Mouse (Mus musculus): ENCODE data around the gene Rps5. TPM values are rescaled to one million over a fixed set of nuclear protein-coding genes. Genes with fewer than 3 reads are reported as not detected.

Gene Rps5
- 512 and 672 TPM in 2 replicates for polyA plus RNA-seq (2015; fragmentation: Nextera tagmentation; extraction: Ambion mirVana)

GRCm38 (mm10) chr7:12921705-12922465 lies at the start of gene Rps5:
Gene Rps5 (plus strand): TSS chr7:12922290.

GRCm38 (mm10) chr7:12880911-12881660 lies 41.0 kb upstream of the Rps5 start, which contains the start of gene Zfp128:
Gene Zfp128 (plus strand): TSS chr7:12881177.

GRCm38 (mm10) chr7:12897655-12898410 lies 24.3 kb upstream of the Rps5 start, which contains the start of gene Zscan22:
Gene Zscan22 (plus strand): TSS chr7:12897815.

GRCm38 (mm10) chr7:12927191-12927680 lies 5.1 kb downstream of the Rps5 start, which contains the start of gene Rnf225:
Gene Rnf225 (plus strand): TSS chr7:12927416.

GRCm38 (mm10) chr7:12965678-12966091 lies 43.6 kb downstream of the Rps5 start, which contains the start of gene Zfp324:
Gene Zfp324 (plus strand): TSS chr7:12965838.

Other genes starting within 250 kb of the Rps5 start
- gene Vmn2r55, start 237.3 kb upstream of the Rps5 start, polyA plus RNA-seq (2015; fragmentation: Nextera tagmentation; extraction: Ambion mirVana): not detected in 2 replicates
- not detected in 2 replicates for gene Vmn2r56, start 187.3 kb upstream of the Rps5 start, polyA plus RNA-seq (2015; fragmentation: Nextera tagmentation; extraction: Ambion mirVana)
- 5.5 and 6.5 TPM in 2 replicates for gene Zscan18, start 118.7 kb upstream of the Rps5 start, polyA plus RNA-seq (2015; fragmentation: Nextera tagmentation; extraction: Ambion mirVana)
- gene Zfp329, start 103.4 kb upstream of the Rps5 start, polyA plus RNA-seq (2015; fragmentation: Nextera tagmentation; extraction: Ambion mirVana): 6.8 and 7.2 TPM in 2 replicates
- gene Zfp110, start 87.5 kb upstream of the Rps5 start, polyA plus RNA-seq (2015; fragmentation: Nextera tagmentation; extraction: Ambion mirVana): 15.4 and 16.0 TPM in 2 replicates
- gene Zfp128, start 41.1 kb upstream of the Rps5 start, polyA plus RNA-seq (2015; fragmentation: Nextera tagmentation; extraction: Ambion mirVana): 1.4 and 1.6 TPM in 2 replicates
- gene Zscan22, start 24.5 kb upstream of the Rps5 start, polyA plus RNA-seq (2015; fragmentation: Nextera tagmentation; extraction: Ambion mirVana): 3.4 and 3.5 TPM in 2 replicates
- gene Rnf225, start 5.1 kb downstream of the Rps5 start, polyA plus RNA-seq (2015; fragmentation: Nextera tagmentation; extraction: Ambion mirVana): 0.15 and 1.4 TPM in 2 replicates
- gene Zfp324, start 43.5 kb downstream of the Rps5 start, polyA plus RNA-seq (2015; fragmentation: Nextera tagmentation; extraction: Ambion mirVana): 3.5 and 3.7 TPM in 2 replicates
- 2.3 and 2.8 TPM in 2 replicates for gene Zfp446, start 55.6 kb downstream of the Rps5 start, polyA plus RNA-seq (2015; fragmentation: Nextera tagmentation; extraction: Ambion mirVana)
- gene Slc27a5, start 75.9 kb downstream of the Rps5 start, polyA plus RNA-seq (2015; fragmentation: Nextera tagmentation; extraction: Ambion mirVana): 0.28 TPM in 1 of 2 replicates, not detected in the other
- 76.9 and 85.0 TPM in 2 replicates for gene Trim28, start 76.8 kb downstream of the Rps5 start, polyA plus RNA-seq (2015; fragmentation: Nextera tagmentation; extraction: Ambion mirVana)
- 8.3 and 8.9 TPM in 2 replicates for gene Zbtb45, start 87.7 kb downstream of the Rps5 start, polyA plus RNA-seq (2015; fragmentation: Nextera tagmentation; extraction: Ambion mirVana)
- gene Chmp2a, start 112.5 kb downstream of the Rps5 start, polyA plus RNA-seq (2015; fragmentation: Nextera tagmentation; extraction: Ambion mirVana): 150 and 176 TPM in 2 replicates
- gene Ube2m, start 116.0 kb downstream of the Rps5 start, polyA plus RNA-seq (2015; fragmentation: Nextera tagmentation; extraction: Ambion mirVana): 117 and 128 TPM in 2 replicates
- gene Mzf1, start 132.5 kb downstream of the Rps5 start, polyA plus RNA-seq (2015; fragmentation: Nextera tagmentation; extraction: Ambion mirVana): 0.94 and 0.99 TPM in 2 replicates
- not detected in 2 replicates for gene Vmn1r85, start 172.9 kb downstream of the Rps5 start, polyA plus RNA-seq (2015; fragmentation: Nextera tagmentation; extraction: Ambion mirVana)
- gene Vmn1r86, start 197.6 kb downstream of the Rps5 start, polyA plus RNA-seq (2015; fragmentation: Nextera tagmentation; extraction: Ambion mirVana): not detected in 2 replicates
- gene Vmn1r87, start 217.9 kb downstream of the Rps5 start, polyA plus RNA-seq (2015; fragmentation: Nextera tagmentation; extraction: Ambion mirVana): not detected in 2 replicates
- not detected in 2 replicates for gene Vmn1r88, start 237.3 kb downstream of the Rps5 start, polyA plus RNA-seq (2015; fragmentation: Nextera tagmentation; extraction: Ambion mirVana)

Measured in skeletal muscle tissue, postnatal 0 days (tissue).